Mouse (Mus musculus) megakaryocyte, embryonic 14.5 days (primary cell): ENCODE measurements around the gene Atp5mpl.

Experiments
- FLI1 ChIP-seq: IDR thresholded peaks from 2 replicates; pipeline ENCODE4 v1.6.1; 2012; ENCODE audit warnings: low read length, inconsistent platforms, mixed read lengths
- GATA1 ChIP-seq: IDR thresholded peaks from 3 replicates; pipeline ENCODE4 v1.6.1; 2012; ENCODE audit warnings: mixed read lengths, low read length, inconsistent platforms, borderline replicate concordance

DNA sequence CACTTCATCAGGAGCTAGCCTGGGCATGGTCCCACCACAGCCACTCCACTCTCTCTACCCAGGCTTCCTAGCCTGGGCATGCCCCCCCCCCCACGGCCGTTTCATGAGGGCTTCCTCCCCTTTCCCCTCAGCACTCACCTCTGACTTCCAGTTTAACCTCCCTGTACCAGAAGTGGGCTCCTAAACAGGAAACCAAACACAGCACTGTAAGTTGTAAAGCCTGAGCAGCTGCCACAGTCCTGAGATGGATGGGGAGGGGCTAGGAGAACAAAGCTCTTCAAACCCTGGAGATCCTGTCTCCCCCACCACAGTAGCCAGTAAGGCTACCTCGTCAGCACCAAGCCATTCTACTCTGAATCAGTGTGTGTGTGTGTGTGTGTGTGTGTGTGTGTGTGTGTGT lies 52.7 kb downstream of the Atp5mpl start:
- TF ChIP-seq GATA1 (no peak), FLI1 (no peak)
